Mouse (Mus musculus) kidney, embryonic 16.5 days (tissue): ENCODE measurements at regions not wholly inside any gene's neighbourhood (a gene's known extent, or its start where the extent isn't known, plus 50 kb on each side); places are given as distances from the start of the nearest gene placed in this dataset.

Source experiments
- ATAC-seq: fragments of 200-750 bp; cut with Nextera tagmentation; 2 replicates; pipeline ENCODE4 v1.8.0; 2017; ENCODE audit warnings: moderate TSS enrichment; ENCODE audit not compliant: low FRiP score, low TSS enrichment
- H3K27ac ChIP-seq: fragments of 300-500 bp; sonication (generic); 2 replicates; pipeline ENCODE4 v1.5.1; 2014; ENCODE audit warnings: low read length
- H3K27me3 ChIP-seq: fragments of 300-500 bp; sonication (generic); 2 replicates; pipeline ENCODE4 v1.6.1; 2014; ENCODE audit warnings: low read length, control low read depth, mixed read lengths; ENCODE audit not compliant: insufficient read depth
- H3K36me3 ChIP-seq: fragments of 300-500 bp; sonication (generic); 2 replicates; pipeline ENCODE4 v1.6.1; 2014; ENCODE audit warnings: low read length, control low read depth, mixed read lengths; ENCODE audit not compliant: insufficient read depth
- H3K4me1 ChIP-seq: fragments of 300-500 bp; sonication (generic); 2 replicates; pipeline ENCODE4 v1.6.1; 2014; ENCODE audit warnings: low read length, control low read depth, mixed read lengths; ENCODE audit not compliant: insufficient read depth
- H3K4me2 ChIP-seq: fragments of 300-500 bp; sonication (generic); replicated peaks from 2 replicates; pipeline ENCODE4 v1.6.1; 2014; ENCODE audit warnings: low read depth, low read length
- H3K4me3 ChIP-seq: fragments of 300-500 bp; sonication (generic); 2 replicates; pipeline ENCODE4 v1.5.1; 2014; ENCODE audit warnings: mild to moderate bottlenecking, low read length
- H3K9ac ChIP-seq: fragments of 300-500 bp; sonication (generic); replicated peaks from 2 replicates; pipeline ENCODE4 v1.6.1; 2014; ENCODE audit warnings: low read length
- H3K9me3 ChIP-seq: fragments of 300-500 bp; sonication (generic); 2 replicates; pipeline ENCODE4 v1.6.1; 2016; ENCODE audit warnings: low read length, control low read depth
- WGBS: fragments of 180-500 bp; shearing (Covaris S2); extraction: QIAGEN DNeasy Blood & Tissue Kit; methylation state at CpG from one replicate; pipeline ENCODE4 v1.1.7; 2014; 5-methylcytosine and 5-hydroxymethylcytosine counted together

DNA sequence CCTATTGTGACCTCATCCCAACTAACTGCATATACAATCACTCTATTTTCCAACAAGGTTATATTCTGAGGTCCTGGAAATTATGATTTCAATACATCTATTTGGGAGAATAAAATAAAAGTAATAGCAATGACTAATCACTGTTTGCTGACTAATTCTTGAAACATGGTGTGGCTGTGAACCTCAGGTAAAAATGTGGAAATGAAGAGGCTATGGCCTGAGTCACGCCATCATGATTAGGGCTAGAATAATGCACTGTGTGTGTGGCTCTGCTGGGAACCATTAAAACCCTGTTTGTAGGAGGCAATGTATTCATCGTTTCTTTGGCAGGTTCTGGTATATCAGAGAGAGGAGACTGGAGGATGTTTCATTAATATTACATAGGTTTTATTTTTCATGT is 179.7 kb upstream of the Mbnl1 start:
- H3K27me3 ChIP-seq = no peaks in the 10 kb centered on the region
- H3K9ac ChIP-seq = no peak overlapping the region
- WGBS = 82% methylated on average over 2 of the region's 2 CpGs
- H3K4me2 ChIP-seq = no peak overlapping the region
- H3K36me3 ChIP-seq = no peaks in the 10 kb centered on the region
- no peak overlapping the region for H3K4me3 ChIP-seq
- H3K4me1 ChIP-seq = no peaks in the 10 kb centered on the region
- no peak for ATAC-seq
- H3K9me3 ChIP-seq = no peaks in the 10 kb centered on the region
- no peak overlapping the region for H3K27ac ChIP-seq

GRCm38 (mm10) chr3:60305399-60305798 is 167.2 kb upstream of the Mbnl1 start:
- WGBS = 90% methylated on average over 3 of the region's 3 CpGs
- Histone ChIP-seq H3K4me1 (no peaks in the 10 kb centered on the region), H3K4me2 (no peak overlapping the region), H3K4me3 (no peak overlapping the region), H3K27me3 (no peaks in the 10 kb centered on the region), H3K9me3 (no peaks in the 10 kb centered on the region), H3K36me3 (no peaks in the 10 kb centered on the region), H3K9ac (no peak overlapping the region), H3K27ac (no peak overlapping the region)
- no peak for ATAC-seq

- WGBS = 86% methylated on average over 3 of the region's 3 CpGs
- Histone ChIP-seq H3K27ac (no peak overlapping the region), H3K36me3 (no peaks in the 10 kb centered on the region), H3K27me3 (no peaks in the 10 kb centered on the region), H3K4me2 (no peak overlapping the region), H3K9me3 (no peaks in the 10 kb centered on the region), H3K4me1 (no peaks in the 10 kb centered on the region), H3K4me3 (no peak overlapping the region), H3K9ac (no peak overlapping the region)
- no peak for ATAC-seq
Observed at GRCm38 (mm10) chr3:60310402-60310801, 162.2 kb upstream of the Mbnl1 start.

GRCm38 (mm10) chr3:60311178-60311577 is 161.5 kb upstream of the Mbnl1 start:
- H3K36me3 ChIP-seq = no peaks in the 10 kb centered on the region
- H3K27ac ChIP-seq = no peak overlapping the region
- H3K27me3 ChIP-seq = no peaks in the 10 kb centered on the region
- no peak overlapping the region for H3K4me2 ChIP-seq
- H3K4me3 ChIP-seq = no peak overlapping the region
- H3K9me3 ChIP-seq = no peaks in the 10 kb centered on the region
- no peak overlapping the region for H3K9ac ChIP-seq
- ATAC-seq = no peak
- H3K4me1 ChIP-seq = no peaks in the 10 kb centered on the region
- WGBS = 43% methylated on average over 3 of the region's 3 CpGs

DNA sequence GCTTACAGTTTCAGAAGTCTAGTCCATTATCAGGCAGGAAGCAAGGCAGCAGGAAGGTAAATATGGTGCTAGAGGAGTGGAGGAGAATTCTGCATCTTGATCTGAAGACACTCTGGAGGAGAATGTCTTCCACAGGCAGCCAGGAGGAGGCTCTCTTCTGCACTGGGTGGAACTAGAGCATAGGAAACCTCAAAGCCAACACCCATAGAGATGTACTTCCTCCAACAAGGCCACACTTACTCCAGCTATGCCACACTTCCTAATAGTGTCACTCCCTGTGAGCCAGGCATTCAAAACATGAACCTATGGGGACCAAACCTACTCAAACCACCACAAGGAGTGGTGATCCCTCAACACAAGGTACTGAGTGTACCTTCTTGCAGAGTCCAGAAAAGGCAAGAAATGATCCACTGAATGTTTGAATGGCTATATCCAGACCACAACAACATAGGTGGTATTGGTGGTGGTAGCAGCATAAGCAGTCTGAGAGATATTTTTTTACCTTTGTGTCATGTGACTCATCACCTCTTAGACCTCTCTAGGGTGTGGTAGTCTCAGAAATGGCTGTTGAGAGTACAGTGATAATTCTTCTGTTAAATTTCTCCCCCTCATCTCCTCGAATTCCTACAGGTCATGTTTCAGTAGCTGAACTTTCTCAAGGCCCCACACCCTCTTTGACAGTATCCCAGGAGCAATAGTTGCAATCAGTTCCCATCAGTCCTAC is 152.3 kb upstream of the Mbnl1 start:
- H3K4me2 ChIP-seq = no peak overlapping the region
- H3K36me3 ChIP-seq = no peaks in the 10 kb centered on the region
- no peak for ATAC-seq
- H3K9me3 ChIP-seq = no peaks in the 10 kb centered on the region
- H3K4me3 ChIP-seq = no peak overlapping the region
- no peak overlapping the region for H3K27ac ChIP-seq
- no peak overlapping the region for H3K9ac ChIP-seq
- no peaks in the 10 kb centered on the region for H3K4me1 ChIP-seq
- H3K27me3 ChIP-seq = no peaks in the 10 kb centered on the region
- WGBS = 61% methylated on average over 1 of the region's 1 CpGs

DNA sequence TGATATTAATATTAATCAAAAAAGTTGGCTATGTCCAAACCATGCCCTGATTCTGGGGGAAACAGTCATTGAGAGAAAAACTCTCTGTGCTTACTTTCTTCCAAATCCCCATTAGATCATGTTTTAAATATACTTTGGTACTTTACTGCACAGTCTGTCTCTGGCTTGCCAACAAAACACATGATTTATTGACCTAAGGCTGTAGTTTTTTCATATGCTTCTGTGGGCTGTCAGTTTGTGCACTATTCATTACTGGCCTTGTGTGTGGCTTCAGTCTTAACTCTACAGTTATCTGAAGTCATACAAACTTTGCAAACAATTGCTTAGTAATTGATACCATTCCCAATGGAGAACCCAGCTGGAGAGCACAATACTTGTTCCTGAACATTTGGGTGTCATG is 149.1 kb upstream of the Mbnl1 start:
- Histone ChIP-seq H3K9me3 (no peaks in the 10 kb centered on the region), H3K36me3 (no peaks in the 10 kb centered on the region), H3K9ac (no peak overlapping the region), H3K27ac (no peak overlapping the region), H3K4me3 (no peak overlapping the region), H3K27me3 (no peaks in the 10 kb centered on the region), H3K4me1 (no peaks in the 10 kb centered on the region), H3K4me2 (no peak overlapping the region)
- ATAC-seq = no peak

DNA sequence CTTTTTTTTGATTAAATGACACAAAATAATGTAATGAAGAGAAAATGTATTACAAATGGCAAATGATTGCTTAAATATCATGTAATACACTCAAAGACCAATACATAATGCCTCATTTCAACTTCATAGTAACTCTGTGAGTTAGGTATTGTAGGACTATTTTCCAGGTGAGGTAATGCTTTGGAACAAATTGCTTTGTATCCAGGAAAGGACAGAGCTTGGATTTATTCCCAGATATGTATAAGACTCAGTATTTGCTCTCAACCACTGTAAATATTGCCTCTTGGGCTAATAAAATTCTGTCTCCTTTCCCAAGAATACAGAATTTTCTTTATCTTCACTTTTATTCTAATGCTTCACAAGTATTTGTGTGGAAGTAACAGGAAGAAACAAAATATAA is 148.2 kb upstream of the Mbnl1 start:
- H3K27ac ChIP-seq = no peak overlapping the region
- no peaks in the 10 kb centered on the region for H3K4me1 ChIP-seq
- no peak overlapping the region for H3K4me2 ChIP-seq
- no peak for ATAC-seq
- no peaks in the 10 kb centered on the region for H3K9me3 ChIP-seq
- H3K27me3 ChIP-seq = no peaks in the 10 kb centered on the region
- H3K9ac ChIP-seq = no peak overlapping the region
- no peaks in the 10 kb centered on the region for H3K36me3 ChIP-seq
- H3K4me3 ChIP-seq = no peak overlapping the region

DNA sequence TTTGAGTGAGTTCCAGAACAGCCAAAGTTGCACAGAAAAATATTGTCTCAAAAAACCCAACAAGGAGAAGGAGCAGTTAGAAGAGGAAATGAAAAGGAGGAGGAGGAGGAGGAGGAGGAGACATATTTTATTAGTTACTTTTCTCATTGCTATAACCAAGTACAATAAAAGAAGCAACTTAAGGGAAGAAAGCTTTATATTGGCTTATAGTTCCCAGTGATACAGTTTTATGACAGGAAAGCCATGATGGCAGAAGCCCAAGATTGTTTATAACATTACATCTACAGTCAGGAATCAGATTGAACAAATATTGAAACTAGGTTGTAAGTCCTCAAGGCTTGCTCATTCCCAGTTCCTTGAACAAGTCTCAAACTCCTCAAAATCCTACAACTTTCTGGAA is 147.7 kb upstream of the Mbnl1 start:
- no peak overlapping the region for H3K4me2 ChIP-seq
- H3K36me3 ChIP-seq = no peaks in the 10 kb centered on the region
- no peaks in the 10 kb centered on the region for H3K27me3 ChIP-seq
- H3K27ac ChIP-seq = no peak overlapping the region
- ATAC-seq = no peak
- H3K4me3 ChIP-seq = no peak overlapping the region
- H3K4me1 ChIP-seq = no peaks in the 10 kb centered on the region
- H3K9me3 ChIP-seq = no peaks in the 10 kb centered on the region
- no peak overlapping the region for H3K9ac ChIP-seq

DNA sequence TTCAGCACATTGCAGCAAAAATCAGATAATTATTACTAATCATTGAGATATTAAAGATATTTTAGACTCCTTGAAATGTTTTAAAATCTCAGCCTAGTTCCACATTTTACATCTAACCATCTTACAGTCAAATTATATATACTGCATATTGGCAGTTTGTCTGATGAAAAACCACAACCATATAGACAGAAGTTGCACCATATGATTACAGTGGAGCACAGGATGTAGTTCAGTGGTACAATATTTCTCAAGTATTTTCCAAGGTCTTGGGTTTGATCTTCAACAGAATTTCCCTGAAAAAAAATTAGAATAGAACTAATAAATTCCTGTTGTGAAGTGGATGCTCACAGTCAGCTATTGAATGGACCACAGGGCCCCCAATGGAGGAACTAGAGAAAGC is 140.2 kb upstream of the Mbnl1 start:
- Histone ChIP-seq H3K27me3 (no peaks in the 10 kb centered on the region), H3K27ac (no peak overlapping the region), H3K4me1 (no peaks in the 10 kb centered on the region), H3K4me3 (no peak overlapping the region), H3K36me3 (no peaks in the 10 kb centered on the region), H3K9me3 (no peaks in the 10 kb centered on the region), H3K9ac (no peak overlapping the region), H3K4me2 (no peak overlapping the region)
- no peak for ATAC-seq

DNA sequence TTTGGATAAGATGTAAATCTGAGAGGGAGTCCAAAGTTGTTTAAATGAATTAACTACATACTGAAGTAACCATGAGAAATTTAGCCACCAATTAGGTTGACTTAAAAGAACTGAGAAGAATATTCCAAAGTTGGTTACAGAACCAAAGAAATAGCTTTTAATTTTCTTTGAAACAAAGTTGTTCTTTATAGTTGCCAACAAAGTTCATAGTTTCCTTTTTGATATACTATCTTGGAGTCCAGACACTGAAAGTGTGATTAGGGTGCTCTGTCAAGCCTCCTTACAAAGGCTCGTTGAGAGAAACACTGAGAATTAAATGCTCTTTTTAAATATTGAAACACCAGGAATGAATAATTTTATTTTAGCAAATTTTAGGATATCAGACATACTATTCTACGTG is 139.0 kb upstream of the Mbnl1 start:
- H3K36me3 ChIP-seq = no peaks in the 10 kb centered on the region
- H3K9ac ChIP-seq = no peak overlapping the region
- 89% methylated on average over 2 of the region's 2 CpGs for WGBS
- no peaks in the 10 kb centered on the region for H3K9me3 ChIP-seq
- H3K4me3 ChIP-seq = no peak overlapping the region
- no peaks in the 10 kb centered on the region for H3K27me3 ChIP-seq
- no peak overlapping the region for H3K27ac ChIP-seq
- no peak overlapping the region for H3K4me2 ChIP-seq
- H3K4me1 ChIP-seq = no peaks in the 10 kb centered on the region
- no peak for ATAC-seq

GRCm38 (mm10) chr3:60334133-60334532 is 138.5 kb upstream of the Mbnl1 start:
- WGBS = 86% methylated on average over 2 of the region's 2 CpGs
- Histone ChIP-seq H3K4me1 (no peaks in the 10 kb centered on the region), H3K27ac (no peak overlapping the region), H3K27me3 (no peaks in the 10 kb centered on the region), H3K4me2 (no peak overlapping the region), H3K4me3 (no peak overlapping the region), H3K36me3 (no peaks in the 10 kb centered on the region), H3K9me3 (no peaks in the 10 kb centered on the region), H3K9ac (no peak overlapping the region)
- ATAC-seq = no peak
